Mouse (Mus musculus) right cerebral cortex, postnatal 25 days (tissue): ENCODE measurements at regions not wholly inside any gene's neighbourhood (a gene's known extent, or its start where the extent isn't known, plus 50 kb on each side); places are given as distances from the start of the nearest gene placed in this dataset.

Experiments
- DNase-seq: peaks from one replicate; pipeline ENCODE4 v3.0.0; 2022

DNA sequence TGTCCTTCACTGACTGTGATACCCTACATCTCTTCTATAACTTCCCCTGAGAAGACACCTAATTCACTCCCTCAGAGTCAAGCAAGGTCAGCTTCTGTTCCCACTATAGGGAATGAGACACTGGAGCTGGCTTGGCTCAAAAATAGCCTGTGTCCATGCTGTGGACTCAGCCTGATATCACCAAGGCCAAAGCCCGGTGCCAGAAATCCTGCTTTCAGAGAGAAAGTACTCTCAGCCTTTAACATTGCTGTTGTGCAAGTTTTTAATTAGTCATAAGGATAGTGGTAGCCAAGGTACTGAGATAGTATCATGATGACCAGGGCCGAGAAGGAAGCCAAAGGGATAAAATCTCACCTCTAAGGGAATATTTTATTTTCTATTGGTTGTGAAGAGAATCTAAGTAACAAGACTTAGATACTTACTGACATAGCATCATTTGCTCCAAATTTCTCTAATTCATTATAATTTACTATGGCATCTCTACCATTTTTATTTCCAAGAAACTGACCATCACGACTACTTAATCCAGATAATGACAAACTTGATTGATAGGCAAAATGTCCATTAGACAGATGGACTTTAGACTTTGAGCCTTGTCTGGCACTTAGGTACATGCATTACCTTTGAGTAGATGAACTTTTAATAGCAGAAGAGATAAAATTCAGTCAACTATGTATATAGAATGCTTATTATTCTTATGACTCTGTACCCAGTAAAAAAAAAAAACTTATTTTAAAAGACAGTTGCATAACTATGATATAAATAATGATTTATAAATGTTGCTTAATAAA, 64.7 kb upstream of the Nrip1 start:
- DNase-seq = no peak

DNA sequence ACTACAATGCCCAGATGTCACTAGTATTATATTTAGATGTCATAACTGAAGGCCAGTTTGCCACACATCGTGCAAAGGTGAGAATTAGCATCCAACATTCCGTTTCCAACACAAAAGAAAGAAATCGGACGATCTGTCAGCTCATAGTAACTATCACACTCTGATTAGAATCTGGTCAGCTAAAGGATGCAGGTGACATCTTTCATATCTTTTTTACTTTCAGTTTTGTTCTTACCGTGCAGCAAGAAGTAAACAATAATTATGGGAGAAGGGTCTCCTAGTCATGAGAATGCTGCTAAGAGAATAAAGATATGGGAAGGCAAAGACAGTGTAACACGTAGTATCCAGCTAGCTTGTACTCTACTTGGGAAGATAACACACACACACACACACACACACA, 62.7 kb upstream of the Nrip1 start:
- DNase-seq = no peak

DNA sequence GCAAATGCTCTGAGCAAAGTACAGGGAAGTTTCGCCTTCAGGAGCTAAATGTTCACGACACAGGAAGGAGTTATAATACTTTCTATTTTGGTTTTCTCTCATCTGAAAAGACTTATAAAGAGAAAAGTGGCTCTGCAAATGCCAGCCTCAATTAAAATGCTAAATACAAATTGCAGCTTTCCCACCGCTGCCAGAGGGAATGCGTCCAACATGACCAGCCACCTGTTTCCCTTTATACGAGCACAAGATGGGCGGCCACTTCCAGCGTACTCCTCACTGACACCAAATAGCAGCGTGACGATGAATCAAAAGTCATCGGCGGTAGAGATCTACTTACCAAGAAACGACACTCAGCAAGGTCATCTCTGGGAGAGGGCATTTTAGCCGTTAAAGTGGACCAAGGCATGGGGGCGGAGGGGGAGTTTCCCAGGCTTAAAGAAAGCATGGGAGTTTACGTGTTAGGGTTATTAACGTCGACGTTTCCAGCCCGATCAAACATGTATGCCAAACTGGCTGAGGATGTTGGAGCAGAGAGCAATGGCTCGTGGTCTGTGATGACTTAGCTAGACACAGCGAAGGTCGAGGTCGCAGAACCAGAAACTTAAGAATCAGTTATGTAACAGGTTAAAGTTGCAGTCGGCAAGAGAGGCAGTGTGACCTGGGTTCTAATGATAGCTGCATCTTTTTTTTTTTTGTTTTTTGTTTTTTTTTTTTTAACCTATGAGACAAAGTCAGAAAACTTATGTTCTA, 59.6 kb upstream of the Nrip1 start:
- DNase-seq = peak; percentile 48

DNA sequence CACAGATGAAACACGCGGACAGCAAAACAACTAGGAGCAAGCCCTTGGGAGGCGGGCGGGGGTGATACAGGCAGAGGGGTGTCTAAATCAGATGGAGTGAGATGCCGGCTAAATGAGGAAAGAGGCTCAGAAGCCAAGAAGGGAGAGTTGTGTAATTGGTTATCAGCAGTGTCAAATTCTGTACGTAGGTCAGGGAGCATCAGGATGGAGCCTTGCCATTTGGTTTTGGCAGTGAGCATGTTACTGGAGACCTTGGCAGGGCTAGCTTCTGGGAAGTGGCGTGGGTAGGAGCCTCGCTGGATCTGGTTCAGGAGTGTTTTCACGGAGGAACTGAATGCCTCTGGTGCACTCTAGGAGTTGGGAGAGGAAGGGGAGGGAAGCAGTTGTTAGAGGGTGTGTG, 58.7 kb upstream of the Nrip1 start:
- DNase-seq = peak; percentile 29

DNA sequence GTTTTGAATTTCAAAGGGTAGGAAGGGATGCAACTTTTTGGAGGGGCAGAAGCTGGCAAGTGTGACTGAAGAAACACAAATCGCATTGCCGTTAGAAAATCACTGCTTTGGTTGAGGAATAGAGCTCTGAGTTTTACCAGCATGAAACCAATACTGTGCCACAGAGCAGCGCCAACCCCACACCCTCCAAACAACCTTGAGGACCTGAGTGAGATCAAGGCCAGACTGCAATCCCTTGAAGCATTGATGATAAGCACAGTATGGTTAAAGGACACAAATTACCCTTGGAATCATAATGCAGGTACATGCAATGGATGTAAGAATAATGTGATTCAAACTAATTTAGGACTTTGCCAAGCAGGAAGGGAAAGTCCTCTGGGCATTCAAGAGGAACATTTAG, 55.5 kb upstream of the Nrip1 start:
- DNase-seq = no peak

DNA sequence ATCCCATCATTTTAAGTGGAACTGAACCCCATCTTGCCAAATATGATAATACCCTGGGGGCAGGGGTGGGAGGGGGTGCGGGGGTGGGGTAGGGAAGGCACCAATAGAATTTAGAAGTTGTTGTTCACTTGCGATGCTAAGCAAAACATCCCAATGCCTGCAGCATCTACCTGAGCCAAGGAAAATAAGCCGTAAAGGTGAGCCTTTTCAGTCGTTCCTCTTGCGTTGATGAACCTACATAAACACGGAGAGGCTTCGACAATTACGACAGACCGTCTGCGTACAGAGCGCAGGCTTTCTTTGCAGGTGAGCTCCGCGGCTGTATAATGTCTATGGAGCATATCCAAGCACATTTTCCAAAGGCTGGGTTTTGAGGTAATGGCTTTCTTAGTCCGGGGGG, 50.3 kb upstream of the Nrip1 start:
- DNase-seq = no peak
